Mouse (Mus musculus): ENCODE measurements around the gene Ppef1. TPM values are rescaled to one million over a fixed set of nuclear protein-coding genes. Genes with fewer than 3 reads are reported as not detected.
"Not testable (repeated sequence)": the region's sequence is repeated elsewhere in the genome, so short reads cannot be mapped to it uniquely, and the experiment has no call there.

Gene Ppef1
- 3.0 and 5.6 TPM in 2 replicates for polyA plus RNA-seq (2015; fragmentation: Nextera tagmentation; extraction: Ambion mirVana)

DNA sequence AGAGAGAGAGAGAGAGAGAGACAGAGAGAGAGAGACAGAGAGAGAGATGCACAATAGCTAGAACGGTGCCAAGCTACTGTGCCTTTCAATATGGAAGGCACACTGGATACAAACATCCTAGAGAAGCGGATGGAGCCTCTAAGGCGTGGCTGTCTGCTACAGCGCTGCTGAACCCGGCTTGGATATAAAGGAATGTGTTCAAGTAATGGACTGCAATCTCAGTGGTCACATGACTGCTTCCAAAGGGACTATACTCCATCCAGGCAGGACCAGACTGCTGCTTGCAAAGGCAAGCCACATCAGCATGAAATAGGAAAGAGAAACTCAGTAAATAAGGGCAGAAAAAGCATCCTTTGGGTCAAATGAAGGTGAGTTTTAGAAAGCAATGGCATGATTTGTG, at the start of gene Ppef1:
TSS of gene Ppef1 (minus strand) at position 116 of the 400 bp plus-strand sequence.
- H3K9ac ChIP-seq: no peak within 1 kb of the TSS
- H3K4me1 ChIP-seq (replicated peaks): no peaks in the 10 kb centered on the region
- no peaks in the 10 kb centered on the region for H3K9me3 ChIP-seq
- no peak within 1 kb of the TSS for H3K4me3 ChIP-seq
- 81% methylated on average over 5 of the region's 5 CpGs for WGBS
- H3K27me3 ChIP-seq: peaks cover 11% of the 10 kb centered on the region; the same call in 1 of the 2 replicates
- H3K4me2 ChIP-seq: no peak within 1 kb of the TSS
- ATAC-seq (ENCODE audit: low FRiP score, low read depth): no peak
- H3K27ac ChIP-seq (replicated peaks): no peak within 1 kb of the TSS
- no peaks in the 10 kb centered on the region for H3K36me3 ChIP-seq

GRCm38 (mm10) chrX:160782276-160782675, 46.7 kb upstream of the Ppef1 start:
- Histone ChIP-seq H3K4me1 (replicated peaks) (no peaks in the 10 kb centered on the region), H3K4me2 (no peak overlapping the region), H3K27ac (replicated peaks) (no peak overlapping the region), H3K36me3 (no peaks in the 10 kb centered on the region), H3K27me3 (0 out of 2 replicates have a peak, but pooled peaks cover 2% of the 10 kb centered on the region), H3K9ac (no peak overlapping the region), H3K9me3 (no peaks in the 10 kb centered on the region), H3K4me3 (no peak overlapping the region)
- no peak for ATAC-seq (ENCODE audit: low FRiP score, low read depth)
- 79% methylated on average over 5 of the region's 5 CpGs for WGBS

GRCm38 (mm10) chrX:160773033-160773432, 37.5 kb upstream of the Ppef1 start:
- Histone ChIP-seq H3K4me1 (replicated peaks) (no peaks in the 10 kb centered on the region), H3K27ac (replicated peaks) (no peak overlapping the region)
- WGBS: 18% methylated on average over 1 of the region's 1 CpGs

DNA sequence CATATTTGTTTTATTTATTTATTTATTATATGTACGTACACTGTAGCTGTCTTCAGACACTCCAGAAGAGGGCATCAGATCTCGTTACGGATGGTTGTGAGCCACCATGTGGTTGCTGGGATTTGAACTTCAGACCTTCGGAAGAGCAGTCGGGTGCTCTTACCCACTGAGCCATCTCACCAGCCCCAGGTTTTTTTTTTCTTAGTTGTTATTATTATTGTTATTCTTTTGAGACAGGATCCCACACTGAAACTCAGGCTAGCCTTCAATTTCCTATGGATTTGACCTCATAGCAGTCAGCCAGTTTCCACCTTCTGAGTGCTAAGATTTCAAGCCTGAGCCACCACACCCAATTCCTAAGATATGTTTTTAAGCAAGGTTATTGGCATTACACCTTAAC, 34.1 kb upstream of the Ppef1 start:
- H3K4me1 ChIP-seq (replicated peaks); H3K4me3 ChIP-seq; H3K27ac ChIP-seq (replicated peaks); H3K9ac ChIP-seq; ATAC-seq (ENCODE audit: low FRiP score, low read depth); H3K36me3 ChIP-seq; H3K9me3 ChIP-seq; H3K4me2 ChIP-seq; H3K27me3 ChIP-seq: not testable (repeated sequence)
- WGBS: 92% methylated on average over 5 of the region's 5 CpGs

More at GRCm38 (mm10) chrX:160773033-160773432, 37.5 kb upstream of the Ppef1 start:
- no peak for ATAC-seq (ENCODE audit: low FRiP score, low read depth)
- Histone ChIP-seq H3K4me3 (no peak overlapping the region), H3K27me3 (peaks cover 6% of the 10 kb centered on the region; the same call in 1 of the 2 replicates), H3K9ac (no peak overlapping the region), H3K4me2 (no peak overlapping the region), H3K36me3 (no peaks in the 10 kb centered on the region), H3K9me3 (no peaks in the 10 kb centered on the region)

GRCm38 (mm10) chrX:160767713-160768112, 32.1 kb upstream of the Ppef1 start, which contains the start of gene Rs1:
TSS of gene Rs1 (plus strand) at chrX:160768013.
- Histone ChIP-seq H3K27me3 (peaks cover 7% of the 10 kb centered on the region; the same call in 1 of the 2 replicates), H3K27ac (replicated peaks) (no peak within 1 kb of the TSS), H3K4me1 (replicated peaks) (no peaks in the 10 kb centered on the region), H3K4me3 (peak within 1 kb of the TSS; percentile 49), H3K9ac (no peak within 1 kb of the TSS), H3K36me3 (no peaks in the 10 kb centered on the region), H3K4me2 (peak within 1 kb of the TSS; percentile 55), H3K9me3 (no peaks in the 10 kb centered on the region)
- no peak for ATAC-seq (ENCODE audit: low FRiP score, low read depth)
- 90% methylated on average over 2 of the region's 2 CpGs for WGBS

GRCm38 (mm10) chrX:160766233-160766616, 30.7 kb upstream of the Ppef1 start:
- WGBS: 24% methylated on average over 15 of the region's 15 CpGs
- Histone ChIP-seq H3K4me1 (replicated peaks) (no peaks in the 10 kb centered on the region), H3K9me3 (no peaks in the 10 kb centered on the region), H3K36me3 (no peaks in the 10 kb centered on the region), H3K4me2 (peak overlapping the region; percentile 55), H3K27ac (replicated peaks) (no peak overlapping the region), H3K9ac (no peak overlapping the region), H3K27me3 (peaks cover 9% of the 10 kb centered on the region; the same call in 1 of the 2 replicates), H3K4me3 (peak overlapping the region; percentile 49)
- ATAC-seq (ENCODE audit: low FRiP score, low read depth): peak; percentile 90

DNA sequence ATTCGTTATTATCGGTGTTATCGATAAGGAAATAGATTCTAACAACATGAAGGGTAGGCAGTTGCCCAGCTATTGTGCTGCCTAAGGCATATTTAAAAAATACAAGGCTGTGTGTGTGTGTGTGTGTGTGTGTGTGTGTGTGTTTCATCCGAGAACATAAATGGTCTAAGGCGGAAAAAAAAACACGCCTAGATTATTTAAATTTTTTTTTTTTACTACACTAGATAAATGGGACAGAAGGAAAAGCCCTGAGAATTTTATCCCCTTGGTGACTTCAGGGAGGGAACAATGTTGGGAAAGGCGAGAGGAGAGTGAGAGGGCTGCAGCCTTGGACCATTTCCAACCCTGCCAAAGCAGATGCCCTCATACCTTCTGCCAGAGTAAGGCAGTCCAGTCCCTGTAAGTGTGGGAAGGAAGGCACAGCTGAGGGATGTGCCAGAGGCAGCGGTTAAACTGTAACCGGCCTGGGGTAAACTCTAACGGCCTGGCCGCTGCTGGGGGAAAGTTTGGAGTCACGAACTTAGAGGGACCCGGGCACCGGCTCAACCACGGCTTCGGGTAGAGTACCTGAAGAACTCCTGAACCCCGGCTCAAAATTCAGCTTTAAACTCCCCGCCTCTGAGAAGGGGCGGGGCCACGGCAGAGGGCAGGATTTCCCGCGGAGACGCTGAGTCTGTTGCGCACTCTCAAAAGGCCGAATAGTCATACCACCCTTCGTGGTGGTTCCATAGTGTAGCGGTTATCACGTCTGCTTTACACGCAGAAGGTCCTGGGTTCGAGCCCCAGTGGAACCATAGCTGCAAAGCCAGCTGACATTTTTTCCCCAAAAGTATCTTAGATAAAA, 30.0 kb upstream of the Ppef1 start:
- Histone ChIP-seq H3K27me3 (peaks cover 9% of the 10 kb centered on the region; the same call in 1 of the 2 replicates), H3K27ac (replicated peaks) (no peak overlapping the region), H3K9ac (no peak overlapping the region), H3K9me3 (no peaks in the 10 kb centered on the region), H3K4me1 (replicated peaks) (no peaks in the 10 kb centered on the region), H3K4me2 (peak overlapping the region; percentile 55), H3K36me3 (no peaks in the 10 kb centered on the region), H3K4me3 (peak overlapping the region; percentile 49)
- WGBS: 22% methylated on average over 30 of the region's 30 CpGs
- ATAC-seq (ENCODE audit: low FRiP score, low read depth): peak; percentile 97

DNA sequence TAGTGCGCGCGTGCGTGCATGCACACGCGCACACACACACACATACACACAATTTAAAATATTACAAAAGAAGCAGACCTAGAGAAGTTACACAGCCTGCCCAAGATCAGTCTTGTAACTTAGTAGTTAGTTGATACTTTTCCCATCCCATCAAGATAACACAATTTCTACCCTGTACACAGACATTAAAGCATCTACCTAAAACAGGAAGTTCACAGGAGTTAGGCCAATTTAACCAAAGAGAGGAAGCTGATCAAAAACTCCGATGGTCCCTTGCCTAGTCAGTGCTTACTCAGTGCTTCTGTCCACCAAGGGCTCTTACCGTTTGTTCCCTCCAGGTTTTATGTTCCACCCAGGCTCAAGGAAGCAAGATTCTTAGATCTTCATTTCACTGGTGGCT, 15.2 kb upstream of the Ppef1 start:
- Histone ChIP-seq H3K9ac (no peak overlapping the region), H3K4me3 (no peak overlapping the region), H3K9me3 (no peaks in the 10 kb centered on the region), H3K4me1 (replicated peaks) (no peaks in the 10 kb centered on the region), H3K27me3 (peaks cover 7% of the 10 kb centered on the region), H3K36me3 (no peaks in the 10 kb centered on the region), H3K27ac (replicated peaks) (no peak overlapping the region), H3K4me2 (no peak overlapping the region)
- no peak for ATAC-seq (ENCODE audit: low FRiP score, low read depth)
- WGBS: 97% methylated on average over 8 of the region's 8 CpGs

DNA sequence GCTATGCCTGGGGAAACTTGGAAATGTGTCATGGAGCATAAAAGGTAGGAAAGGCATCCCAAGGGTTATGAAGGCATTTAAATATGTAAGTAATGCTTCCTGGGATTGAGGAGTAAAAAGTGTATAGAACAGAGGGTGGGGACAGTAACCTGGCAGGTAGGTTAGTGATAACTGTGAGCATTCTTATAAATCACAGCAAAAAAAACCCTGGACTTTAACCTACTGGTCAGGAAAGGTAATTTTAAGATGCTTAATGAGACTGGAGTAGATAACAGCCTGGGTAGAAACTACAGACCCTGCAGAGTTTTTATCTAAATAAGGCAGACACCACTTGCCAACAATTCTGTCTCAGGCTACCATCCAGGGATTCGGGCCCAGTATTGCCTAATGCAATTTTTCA, 13.1 kb upstream of the Ppef1 start:
- Histone ChIP-seq H3K4me3 (no peak overlapping the region), H3K9me3 (no peaks in the 10 kb centered on the region), H3K4me1 (replicated peaks) (no peaks in the 10 kb centered on the region), H3K36me3 (no peaks in the 10 kb centered on the region), H3K4me2 (no peak overlapping the region), H3K27ac (replicated peaks) (no peak overlapping the region), H3K9ac (no peak overlapping the region), H3K27me3 (peaks cover 5% of the 10 kb centered on the region; the same call in 1 of the 2 replicates)
- ATAC-seq (ENCODE audit: low FRiP score, low read depth): no peak
- 71% methylated on average over 1 of the region's 1 CpGs for WGBS

DNA sequence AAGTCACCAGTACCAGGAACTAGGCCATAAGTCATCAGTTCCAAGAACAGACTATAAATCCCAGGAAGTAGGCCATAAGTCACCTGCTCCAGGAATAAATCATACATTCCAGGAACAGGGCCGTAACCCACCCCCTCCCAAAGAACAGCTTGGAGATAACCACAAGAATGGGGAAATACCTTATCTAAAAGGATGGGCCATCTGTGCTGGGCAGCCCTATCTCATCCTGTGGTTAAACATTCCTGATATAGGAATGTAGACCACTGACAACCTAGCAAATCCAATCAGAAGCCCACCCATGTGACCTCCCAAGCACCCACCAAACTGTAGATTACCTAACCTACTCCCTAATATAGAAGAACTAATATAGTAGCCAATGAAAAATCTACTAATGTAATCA, 9.8 kb upstream of the Ppef1 start:
- Histone ChIP-seq H3K9ac (no peak overlapping the region), H3K27me3 (peaks cover 2% of the 10 kb centered on the region; the same call in 1 of the 2 replicates), H3K4me2 (no peak overlapping the region), H3K4me3 (no peak overlapping the region), H3K27ac (replicated peaks) (no peak overlapping the region), H3K9me3 (no peaks in the 10 kb centered on the region), H3K36me3 (no peaks in the 10 kb centered on the region), H3K4me1 (replicated peaks) (no peaks in the 10 kb centered on the region)
- no peak for ATAC-seq (ENCODE audit: low FRiP score, low read depth)
- 100% methylated on average over 1 of the region's 1 CpGs for WGBS

DNA sequence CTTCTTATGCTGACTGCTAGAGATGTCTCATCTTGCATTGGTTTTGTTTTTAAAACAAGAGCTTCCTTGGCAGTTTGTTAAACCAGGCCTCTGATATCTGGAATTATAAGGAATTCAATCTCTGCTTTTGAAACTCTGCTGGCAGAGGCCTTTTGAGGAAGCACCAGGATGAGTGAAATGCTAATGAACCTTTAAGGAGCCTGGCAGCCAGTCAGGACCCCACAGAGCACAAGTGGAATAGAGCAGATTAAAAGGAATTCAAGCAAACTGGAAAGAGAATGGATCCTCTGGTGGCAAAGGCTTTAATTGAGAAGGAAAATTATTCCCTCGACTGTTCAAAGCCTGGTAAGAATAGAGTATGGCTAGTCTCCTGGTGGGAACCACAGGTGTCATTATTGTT, 36.4 kb downstream of the Ppef1 start:
- Histone ChIP-seq H3K4me1 (replicated peaks) (no peaks in the 10 kb centered on the region), H3K4me2 (no peak overlapping the region), H3K9me3 (no peaks in the 10 kb centered on the region), H3K36me3 (no peaks in the 10 kb centered on the region), H3K27me3 (peaks cover 12% of the 10 kb centered on the region; the same call in 1 of the 2 replicates), H3K9ac (no peak overlapping the region), H3K4me3 (no peak overlapping the region), H3K27ac (replicated peaks) (no peak overlapping the region)
- 56% methylated on average over 1 of the region's 1 CpGs for WGBS
- no peak for ATAC-seq (ENCODE audit: low FRiP score, low read depth)

GRCm38 (mm10) chrX:160691559-160691958, 44.0 kb downstream of the Ppef1 start:
- H3K36me3 ChIP-seq: no peaks in the 10 kb centered on the region
- no peak overlapping the region for H3K9ac ChIP-seq
- H3K27ac ChIP-seq (replicated peaks): no peak overlapping the region
- no peak overlapping the region for H3K4me2 ChIP-seq
- no peak for ATAC-seq (ENCODE audit: low FRiP score, low read depth)
- no peaks in the 10 kb centered on the region for H3K4me1 ChIP-seq (replicated peaks)
- no peak overlapping the region for H3K4me3 ChIP-seq
- no peaks in the 10 kb centered on the region for H3K9me3 ChIP-seq
- 0 out of 2 replicates have a peak, but pooled peaks cover 3% of the 10 kb centered on the region for H3K27me3 ChIP-seq
- 70% methylated on average over 3 of the region's 3 CpGs for WGBS
